ENCODE assay signal across 30 mouse cellular contexts in the genomic region with DNA sequence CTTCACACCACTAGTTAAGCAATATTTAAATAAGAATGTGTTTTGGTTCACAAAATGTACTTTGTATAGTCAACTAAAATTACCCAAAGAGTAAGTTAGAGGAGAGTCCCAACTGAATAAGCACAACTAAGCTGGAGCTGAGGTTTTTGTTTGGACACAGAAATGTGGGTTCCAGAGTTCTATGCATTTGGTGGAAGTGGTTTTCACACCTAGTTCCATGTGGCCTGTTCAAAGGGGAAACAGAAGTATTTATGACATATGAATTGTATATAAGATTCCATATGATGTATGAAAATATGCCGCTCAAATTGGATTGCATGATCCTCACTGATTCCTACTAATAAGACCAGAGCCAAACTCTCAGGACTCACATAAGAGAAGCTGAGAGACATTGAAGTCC. TPM values are rescaled to one million over a fixed set of nuclear protein-coding genes. Genes with fewer than 3 reads are reported as not detected.
DNase-seq lines count a peak whose midpoint lies in the region; ATAC-seq and TF ChIP-seq lines count a peak whose summit lies in the region.
"Had no signal": no experiment of that assay in that cellular context is flagged by ENCODE, and none has a peak within 500 bp of the region (broad histone marks: within the 10 kb centered on the region; RNA-seq: fewer than 3 reads in every experiment).

No protein-coding gene starts in this region.

- no peaks in the 10 kb centered on the region for H3K27me3 ChIP-seq in liver, embryonic 16.5 days (ENCODE audit: control insufficient read depth, insufficient read depth, low read depth, low read length)
- peaks cover 6% of the 10 kb centered on the region for H3K27me3 ChIP-seq in liver, embryonic 12.5 days (replicated peaks)
- no peaks in the 10 kb centered on the region for H3K27me3 ChIP-seq in thymus, adult 2 months (ENCODE audit: control insufficient read depth, insufficient read depth, low read length)
- H3K27me3 ChIP-seq in midbrain, embryonic 16.5 days (ENCODE audit: control insufficient read depth, insufficient read depth, low read depth, low read length), result no peaks in the 10 kb centered on the region
- H3K27me3 ChIP-seq: embryonic facial prominence, embryonic 13.5 days; forebrain, embryonic 12.5 days; forebrain, embryonic 15.5 days; heart, embryonic 13.5 days had no signal

- ATAC-seq in liver, embryonic 16.5 days (ENCODE audit: low read depth), result no peak
- no peak for ATAC-seq in liver, embryonic 12.5 days
- no peak for ATAC-seq in midbrain, embryonic 16.5 days
- ATAC-seq: forebrain, embryonic 15.5 days; hindbrain, postnatal 0 days had no signal

- no peak for TF ChIP-seq POLR2A in thymus, adult 2 months (IDR thresholded peaks at IDR 0.05; ENCODE audit: control insufficient read depth, extremely low read depth, insufficient read depth, low read length, poor library complexity)

- no peak for DNase-seq in thymus, adult 2 months
- DNase-seq in thymus, postnatal 4 days, result no peak
- DNase-seq in induced T-regulatory cell, adult 2 months (ENCODE audit: low read depth), result peak; percentile 80
- DNase-seq: adrenal gland, adult 2 months; adrenal gland, postnatal 14 days; cerebellum, adult 11-12 months; cerebellum, adult 8-10 months; cerebellum, postnatal 10 days; cerebellum, postnatal 36 days; embryo, embryonic 11 days; gastrocnemius, postnatal 10 days; gastrocnemius, postnatal 36 days; heart, adult 2 months; heart, postnatal 14 days; heart, postnatal 4 days had no signal

- H3K4me3 ChIP-seq in liver, embryonic 16.5 days (ENCODE audit: low read depth, low read length), result no peak overlapping the region
- no peak overlapping the region for H3K4me3 ChIP-seq in liver, embryonic 12.5 days
- H3K4me3 ChIP-seq in thymus, adult 2 months (ENCODE audit: control insufficient read depth, insufficient read depth, low read length), result no peak overlapping the region
- H3K4me3 ChIP-seq in midbrain, embryonic 16.5 days (ENCODE audit: low read depth, low read length), result no peak overlapping the region
- H3K4me3 ChIP-seq: embryonic facial prominence, embryonic 10.5 days; embryonic facial prominence, embryonic 13.5 days; erythroblast, embryonic 14.5 days; forebrain, embryonic 12.5 days; forebrain, embryonic 15.5 days; heart, adult 2 months; heart, embryonic 10.5 days; heart, embryonic 13.5 days had no signal

- H3K4me1 ChIP-seq in liver, embryonic 16.5 days (ENCODE audit: control insufficient read depth, low read depth, low read length), result no peaks in the 10 kb centered on the region; the same call in 1 of the 2 replicates
- H3K4me1 ChIP-seq in liver, embryonic 12.5 days, result peaks cover 6% of the 10 kb centered on the region; the same call in 1 of the 2 replicates
- H3K4me1 ChIP-seq in thymus, adult 2 months (replicated peaks; ENCODE audit: control insufficient read depth, insufficient read depth, low read length), result peaks cover 36% of the 10 kb centered on the region
- H3K4me1 ChIP-seq in midbrain, embryonic 16.5 days (ENCODE audit: control insufficient read depth, insufficient read depth, low read length), result no peaks in the 10 kb centered on the region
- H3K4me1 ChIP-seq: embryonic facial prominence, embryonic 10.5 days; embryonic facial prominence, embryonic 13.5 days; forebrain, embryonic 12.5 days; forebrain, embryonic 15.5 days; heart, embryonic 10.5 days; heart, embryonic 13.5 days had no signal

- H3K4me2 ChIP-seq in liver, embryonic 16.5 days (ENCODE audit: low read depth, low read length), result no peak overlapping the region
- no peak overlapping the region for H3K4me2 ChIP-seq in liver, embryonic 12.5 days
- no peak overlapping the region for H3K4me2 ChIP-seq in midbrain, embryonic 16.5 days (ENCODE audit: low read length)
- H3K4me2 ChIP-seq: embryonic facial prominence, embryonic 13.5 days; forebrain, embryonic 12.5 days; forebrain, embryonic 15.5 days; heart, embryonic 13.5 days; hindbrain, embryonic 14.5 days had no signal

- peak overlapping the region; percentile 29; the same call in 1 of the 2 replicates for H3K27ac ChIP-seq in liver, embryonic 16.5 days (ENCODE audit: low read length)
- H3K27ac ChIP-seq in liver, embryonic 12.5 days, result no peak overlapping the region
- H3K27ac ChIP-seq in thymus, adult 2 months (ENCODE audit: control insufficient read depth, insufficient read depth, low read length), result peak overlapping the region; percentile 42
- H3K27ac ChIP-seq in midbrain, embryonic 16.5 days (ENCODE audit: low read length), result no peak overlapping the region
- H3K27ac ChIP-seq: embryonic facial prominence, embryonic 10.5 days; embryonic facial prominence, embryonic 13.5 days; forebrain, embryonic 12.5 days; forebrain, embryonic 15.5 days; heart, adult 2 months; heart, embryonic 10.5 days; heart, embryonic 13.5 days; hindbrain, embryonic 14.5 days; hindbrain, postnatal 0 days had no signal

- no peak overlapping the region for H3K9ac ChIP-seq in liver, embryonic 16.5 days (ENCODE audit: low read depth, low read length)
- H3K9ac ChIP-seq in liver, embryonic 12.5 days, result no peak overlapping the region
- no peak overlapping the region for H3K9ac ChIP-seq in midbrain, embryonic 16.5 days (ENCODE audit: low read depth, low read length)
- H3K9ac ChIP-seq: embryonic facial prominence, embryonic 13.5 days; forebrain, embryonic 12.5 days; forebrain, embryonic 15.5 days; heart, embryonic 13.5 days; hindbrain, embryonic 14.5 days had no signal

- TF ChIP-seq CTCF in thymus, adult 2 months (IDR thresholded peaks at IDR 0.05; ENCODE audit: borderline replicate concordance, control insufficient read depth, extremely low read depth, insufficient read depth, low read length, poor library complexity), result no peak

- WGBS in liver, embryonic 16.5 days (ENCODE audit: insufficient replicate concordance), result 74% methylated on average over 1 of the region's 1 CpGs
- 85% methylated on average over 1 of the region's 1 CpGs for WGBS in liver, embryonic 12.5 days (ENCODE audit: insufficient replicate concordance)
- WGBS in thymus, adult 2 months, result 81% methylated on average over 1 of the region's 1 CpGs
- WGBS in midbrain, embryonic 16.5 days, result 97% methylated on average over 1 of the region's 1 CpGs

- H3K9me3 ChIP-seq in liver, embryonic 16.5 days (replicated peaks; ENCODE audit: control insufficient read depth, low read length), result no peaks in the 10 kb centered on the region
- H3K9me3 ChIP-seq in liver, embryonic 12.5 days (replicated peaks), result no peaks in the 10 kb centered on the region
- H3K9me3 ChIP-seq in midbrain, embryonic 16.5 days (replicated peaks; ENCODE audit: control insufficient read depth, low read length, poor library complexity, severe bottlenecking), result no peaks in the 10 kb centered on the region
- H3K9me3 ChIP-seq: embryonic facial prominence, embryonic 10.5 days; embryonic facial prominence, embryonic 13.5 days; forebrain, embryonic 12.5 days; forebrain, embryonic 15.5 days; heart, embryonic 10.5 days; heart, embryonic 13.5 days had no signal

- no peaks in the 10 kb centered on the region for H3K36me3 ChIP-seq in liver, embryonic 16.5 days (ENCODE audit: control insufficient read depth, insufficient read depth)
- no peaks in the 10 kb centered on the region for H3K36me3 ChIP-seq in liver, embryonic 12.5 days
- peaks cover 29% of the 10 kb centered on the region for H3K36me3 ChIP-seq in thymus, adult 2 months (ENCODE audit: control insufficient read depth, insufficient read depth, low read length)
- H3K36me3 ChIP-seq in midbrain, embryonic 16.5 days (ENCODE audit: control insufficient read depth, insufficient read depth, low read length), result no peaks in the 10 kb centered on the region
- H3K36me3 ChIP-seq: embryonic facial prominence, embryonic 10.5 days; embryonic facial prominence, embryonic 13.5 days; forebrain, embryonic 12.5 days; forebrain, embryonic 15.5 days; heart, embryonic 10.5 days; heart, embryonic 13.5 days had no signal

RNA-seq across cellular contexts. Expression of a gene that starts 13.6 kb away (rescaled TPM):
- 11.8 and 13.4 TPM in 2 replicates for polyA plus RNA-seq in liver, embryonic 16.5 days (2015; fragmentation: Nextera tagmentation; extraction: Ambion mirVana)
- 2.0 and 3.2 TPM in 2 replicates for polyA plus RNA-seq in liver, embryonic 12.5 days (2016; fragmentation: Nextera tagmentation; extraction: Ambion mirVana)
- 66.6 and 68.0 TPM in 2 replicates for polyA plus RNA-seq in thymus, adult 2 months (2012; rRNA removed)
- polyA plus RNA-seq in midbrain, embryonic 16.5 days (2015; fragmentation: Nextera tagmentation; extraction: Ambion mirVana), result 0.16 TPM in 1 of 2 replicates, not detected in the other
- polyA plus RNA-seq: embryonic facial prominence, embryonic 10.5 days; erythroblast, embryonic 14.5 days; forebrain, embryonic 12.5 days; heart, embryonic 10.5 days; hindbrain, embryonic 11.5 days; hindbrain, embryonic 14.5 days had no signal

RNA-seq across cellular contexts. Expression of a gene that starts 27.4 kb away (rescaled TPM):
- polyA plus RNA-seq in liver, embryonic 16.5 days (2015; fragmentation: Nextera tagmentation; extraction: Ambion mirVana), result 0.06 TPM in 1 of 2 replicates, not detected in the other
- polyA plus RNA-seq in liver, embryonic 12.5 days (2016; fragmentation: Nextera tagmentation; extraction: Ambion mirVana), result 0.05 TPM in 1 of 2 replicates, not detected in the other
- polyA plus RNA-seq in thymus, adult 2 months (2012; rRNA removed), result 0.13 and 0.18 TPM in 2 replicates
- not detected in 2 replicates for polyA plus RNA-seq in midbrain, embryonic 16.5 days (2015; fragmentation: Nextera tagmentation; extraction: Ambion mirVana)
- polyA plus RNA-seq: cortical plate, adult 2 months; embryonic facial prominence, embryonic 10.5 days; embryonic facial prominence, embryonic 13.5 days; erythroblast, embryonic 14.5 days; forebrain, embryonic 12.5 days; forebrain, embryonic 15.5 days; heart, embryonic 10.5 days; hindbrain, embryonic 11.5 days; hindbrain, embryonic 14.5 days; hindbrain, postnatal 0 days had no signal

RNA-seq across cellular contexts. Expression of a gene that starts 39.6 kb away (rescaled TPM):
- polyA plus RNA-seq in liver, embryonic 16.5 days (2015; fragmentation: Nextera tagmentation; extraction: Ambion mirVana), result 0.75 and 1.2 TPM in 2 replicates
- polyA plus RNA-seq in liver, embryonic 12.5 days (2016; fragmentation: Nextera tagmentation; extraction: Ambion mirVana), result 0.38 and 0.41 TPM in 2 replicates
- 1.3 and 2.8 TPM in 2 replicates for polyA plus RNA-seq in thymus, adult 2 months (2012; rRNA removed)
- not detected in 2 replicates for polyA plus RNA-seq in midbrain, embryonic 16.5 days (2015; fragmentation: Nextera tagmentation; extraction: Ambion mirVana)
- polyA plus RNA-seq: brain, embryonic 14.5 days; embryonic facial prominence, embryonic 10.5 days; embryonic facial prominence, embryonic 13.5 days; forebrain, embryonic 12.5 days; forebrain, embryonic 15.5 days; hindbrain, embryonic 14.5 days had no signal

Comparison
In these comparisons a context has a peak if more than half of its experiments do, and no peak if none do; other contexts are left out.
1. H3K27ac ChIP-seq: peak in liver, embryonic 16.5 days (single experiment) and thymus, adult 2 months (single experiment); none in liver, embryonic 12.5 days (single experiment) and midbrain, embryonic 16.5 days (single experiment).